Mouse (Mus musculus): ENCODE data around the gene Pakap. TPM values are rescaled to one million over a fixed set of nuclear protein-coding genes. Genes with fewer than 3 reads are reported as not detected.

Gene Pakap
- polyA plus RNA-seq, 1 experiment from 2014 or later = 21.4 TPM

DNA sequence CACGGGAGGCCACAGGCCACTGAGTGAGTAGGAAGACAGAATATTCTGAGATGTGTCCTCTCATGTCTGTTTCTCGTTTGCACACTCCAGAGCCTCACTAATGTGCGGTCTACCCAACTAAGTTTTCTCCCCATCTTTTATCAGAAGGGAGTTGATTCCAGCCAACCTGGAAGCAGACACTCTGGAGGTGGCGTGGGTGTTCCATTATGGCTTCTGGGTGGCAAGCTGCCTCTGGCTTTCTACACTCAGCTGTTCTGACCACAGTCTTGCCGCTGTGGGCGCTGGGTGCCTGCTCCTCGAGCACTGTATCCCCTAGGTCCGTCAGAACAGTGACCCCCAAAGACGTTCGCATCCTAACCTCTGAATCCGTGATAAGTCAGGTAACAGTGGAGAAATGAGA, 115.0 kb downstream of the Pakap start:
- DNase-seq (ENCODE audit: low spot score, missing footprints) = no peak
- H3K27ac ChIP-seq (ENCODE audit: low read depth, low read length) = no peak overlapping the region
- no peaks in the 10 kb centered on the region for H3K36me3 ChIP-seq (ENCODE audit: control insufficient read depth, insufficient read depth, low read length)
- no peaks in the 10 kb centered on the region for H3K9me3 ChIP-seq (ENCODE audit: control insufficient read depth, low read length)
- ATAC-seq (ENCODE audit: low FRiP score) = no peak
- no peak overlapping the region for H3K4me3 ChIP-seq (ENCODE audit: low read depth, low read length)
- no peaks in the 10 kb centered on the region for H3K27me3 ChIP-seq (ENCODE audit: control insufficient read depth, insufficient read depth, low read length)
- 87% methylated on average over 11 of the region's 11 CpGs for WGBS
- no peak overlapping the region for H3K4me2 ChIP-seq
- no peak overlapping the region for H3K9ac ChIP-seq (ENCODE audit: low read length)
- no peaks in the 10 kb centered on the region for H3K4me1 ChIP-seq (ENCODE audit: control insufficient read depth, insufficient read depth, low read length)

DNA sequence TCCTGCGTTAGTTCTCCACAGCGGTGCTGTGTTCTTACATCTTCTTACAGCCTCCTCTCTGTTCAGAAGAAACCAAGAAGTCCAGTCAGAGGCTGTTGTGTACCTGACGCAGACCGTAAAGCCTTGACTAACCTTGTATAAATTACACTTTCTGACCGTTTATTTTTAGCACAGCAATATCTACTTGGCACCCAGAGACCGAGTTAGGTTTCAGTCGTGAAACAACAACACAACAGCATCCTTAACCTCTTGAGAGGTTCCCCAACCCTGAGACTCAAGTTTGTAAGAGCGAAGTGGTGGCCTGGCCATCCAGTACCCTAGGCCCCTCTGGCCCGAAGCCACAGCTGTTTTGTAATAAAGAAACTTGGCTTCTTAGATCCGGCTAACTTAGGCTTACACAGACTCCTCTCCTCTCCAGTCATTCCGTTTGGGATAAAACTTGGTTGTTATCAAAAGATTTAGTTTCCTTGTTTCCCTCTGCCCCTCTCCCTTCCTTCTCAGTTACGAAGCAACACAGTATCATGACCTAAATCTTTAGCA, 116.8 kb downstream of the Pakap start:
- DNase-seq (ENCODE audit: low spot score, missing footprints) (no peak), ATAC-seq (ENCODE audit: low FRiP score) (no peak)
- H3K9me3 ChIP-seq (ENCODE audit: control insufficient read depth, low read length) = no peaks in the 10 kb centered on the region
- H3K4me2 ChIP-seq = no peak overlapping the region
- no peaks in the 10 kb centered on the region for H3K4me1 ChIP-seq (ENCODE audit: control insufficient read depth, insufficient read depth, low read length)
- no peak overlapping the region for H3K9ac ChIP-seq (ENCODE audit: low read length)
- no peak overlapping the region for H3K27ac ChIP-seq (ENCODE audit: low read depth, low read length)
- H3K27me3 ChIP-seq (ENCODE audit: control insufficient read depth, insufficient read depth, low read length) = no peaks in the 10 kb centered on the region
- H3K4me3 ChIP-seq (ENCODE audit: low read depth, low read length) = no peak overlapping the region
- H3K36me3 ChIP-seq (ENCODE audit: control insufficient read depth, insufficient read depth, low read length) = no peaks in the 10 kb centered on the region
- 82% methylated on average over 12 of the region's 12 CpGs for WGBS

DNA sequence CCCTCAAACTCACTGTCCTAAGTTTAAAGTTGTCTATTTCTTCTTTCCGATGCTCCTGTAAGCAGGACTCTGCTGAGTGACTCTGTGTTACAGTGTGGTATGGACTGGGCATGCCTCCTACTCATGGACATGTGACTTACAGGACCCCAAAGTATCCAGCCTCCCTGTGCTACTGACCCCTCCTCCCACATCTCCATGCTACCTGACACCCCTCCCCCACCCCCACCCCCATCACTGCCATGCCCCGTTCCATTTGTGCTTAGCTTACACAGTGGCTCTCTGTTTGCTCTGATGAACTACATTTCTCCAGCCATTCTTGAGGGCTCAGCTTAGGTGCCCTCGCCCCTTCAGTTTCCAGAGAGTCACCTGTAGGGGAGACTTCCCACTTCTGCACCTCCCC, 118.8 kb downstream of the Pakap start:
- H3K9me3 ChIP-seq (ENCODE audit: control insufficient read depth, low read length) = no peaks in the 10 kb centered on the region
- H3K4me3 ChIP-seq (ENCODE audit: low read depth, low read length) = no peak overlapping the region
- WGBS = 76% methylated on average over 3 of the region's 3 CpGs
- H3K9ac ChIP-seq (ENCODE audit: low read length) = no peak overlapping the region
- H3K36me3 ChIP-seq (ENCODE audit: control insufficient read depth, insufficient read depth, low read length) = no peaks in the 10 kb centered on the region
- no peak overlapping the region for H3K27ac ChIP-seq (ENCODE audit: low read depth, low read length)
- H3K27me3 ChIP-seq (ENCODE audit: control insufficient read depth, insufficient read depth, low read length) = no peaks in the 10 kb centered on the region
- no peaks in the 10 kb centered on the region for H3K4me1 ChIP-seq (ENCODE audit: control insufficient read depth, insufficient read depth, low read length)
- ATAC-seq (ENCODE audit: low FRiP score) = no peak
- no peak for DNase-seq (ENCODE audit: low spot score, missing footprints)
- H3K4me2 ChIP-seq = no peak overlapping the region

DNA sequence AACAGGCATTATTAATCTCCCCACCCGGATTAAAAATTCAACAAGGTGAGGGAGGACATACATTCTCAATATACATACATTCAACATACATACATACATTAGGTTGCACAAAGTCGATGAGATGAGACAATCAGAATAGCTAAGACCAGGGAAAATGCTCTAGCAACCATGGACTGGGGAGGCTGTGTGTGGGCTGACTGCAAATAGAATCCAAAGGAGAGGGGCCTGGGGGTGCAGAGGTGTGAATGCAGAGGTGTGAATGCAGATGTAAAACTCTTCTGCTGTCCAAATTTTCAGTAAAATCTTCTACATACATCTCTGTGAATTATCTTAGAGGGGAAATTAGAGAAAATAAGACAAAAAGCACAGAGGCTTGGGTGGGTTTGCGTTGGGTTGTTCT, 119.6 kb downstream of the Pakap start:
- no peak overlapping the region for H3K27ac ChIP-seq (ENCODE audit: low read depth, low read length)
- H3K4me1 ChIP-seq (ENCODE audit: control insufficient read depth, insufficient read depth, low read length) = no peaks in the 10 kb centered on the region
- H3K27me3 ChIP-seq (ENCODE audit: control insufficient read depth, insufficient read depth, low read length) = no peaks in the 10 kb centered on the region
- H3K9me3 ChIP-seq (ENCODE audit: control insufficient read depth, low read length) = no peaks in the 10 kb centered on the region
- H3K4me2 ChIP-seq = no peak overlapping the region
- H3K36me3 ChIP-seq (ENCODE audit: control insufficient read depth, insufficient read depth, low read length) = no peaks in the 10 kb centered on the region
- ATAC-seq (ENCODE audit: low FRiP score) (no peak), DNase-seq (ENCODE audit: low spot score, missing footprints) (no peak)
- no peak overlapping the region for H3K9ac ChIP-seq (ENCODE audit: low read length)
- H3K4me3 ChIP-seq (ENCODE audit: low read depth, low read length) = no peak overlapping the region
- WGBS = 88% methylated on average over 3 of the region's 3 CpGs

DNA sequence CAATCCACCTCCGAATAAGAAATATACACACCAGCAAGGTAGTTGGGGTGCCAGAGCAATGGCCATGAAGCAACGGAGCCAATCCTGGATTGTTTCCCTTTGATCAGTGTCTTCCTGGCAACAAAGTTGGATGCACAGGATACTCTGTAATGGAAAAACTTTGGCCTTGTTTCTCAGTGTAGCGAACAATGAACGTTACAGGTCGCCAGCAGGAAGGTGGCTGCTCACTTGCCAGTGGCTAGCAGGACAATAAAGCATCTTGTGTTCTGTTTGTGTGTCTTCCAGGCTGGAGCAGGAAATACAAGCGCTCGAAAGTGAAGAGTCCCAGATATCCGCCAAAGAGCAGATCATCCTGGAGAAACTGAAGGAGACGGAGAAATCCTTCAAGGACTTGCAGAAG, 120.2 kb downstream of the Pakap start:
- H3K4me1 ChIP-seq (ENCODE audit: control insufficient read depth, insufficient read depth, low read length) = no peaks in the 10 kb centered on the region
- H3K9me3 ChIP-seq (ENCODE audit: control insufficient read depth, low read length) = no peaks in the 10 kb centered on the region
- H3K27ac ChIP-seq (ENCODE audit: low read depth, low read length) = no peak overlapping the region
- DNase-seq (ENCODE audit: low spot score, missing footprints) (no peak), ATAC-seq (ENCODE audit: low FRiP score) (no peak)
- no peaks in the 10 kb centered on the region for H3K36me3 ChIP-seq (ENCODE audit: control insufficient read depth, insufficient read depth, low read length)
- H3K9ac ChIP-seq (ENCODE audit: low read length) = no peak overlapping the region
- H3K4me3 ChIP-seq (ENCODE audit: low read depth, low read length) = no peak overlapping the region
- no peak overlapping the region for H3K4me2 ChIP-seq
- WGBS = 83% methylated on average over 9 of the region's 9 CpGs
- H3K27me3 ChIP-seq (ENCODE audit: control insufficient read depth, insufficient read depth, low read length) = no peaks in the 10 kb centered on the region

DNA sequence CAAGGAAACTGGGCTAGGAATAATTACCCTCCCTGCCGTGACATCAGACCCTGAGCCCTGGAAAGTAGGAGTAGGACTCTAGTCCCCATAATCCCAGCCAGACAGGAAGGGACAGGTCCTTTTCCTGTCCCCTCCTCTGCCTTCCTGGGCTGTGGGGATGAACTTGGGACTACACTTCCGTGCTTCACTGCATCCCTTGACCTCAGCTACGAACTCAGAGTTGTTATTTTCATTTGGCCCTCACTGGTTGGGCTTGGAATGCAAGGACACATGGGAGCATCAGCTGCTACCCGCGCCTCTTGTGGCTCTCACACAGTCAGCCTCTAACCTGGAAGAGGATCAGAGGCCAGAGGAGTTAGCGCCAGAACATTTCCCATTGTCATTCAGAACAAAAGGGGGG, 122.0 kb downstream of the Pakap start:
- DNase-seq (ENCODE audit: low spot score, missing footprints) (no peak), ATAC-seq (ENCODE audit: low FRiP score) (no peak)
- Histone ChIP-seq H3K36me3 (ENCODE audit: control insufficient read depth, insufficient read depth, low read length) (no peaks in the 10 kb centered on the region), H3K4me1 (ENCODE audit: control insufficient read depth, insufficient read depth, low read length) (no peaks in the 10 kb centered on the region), H3K4me3 (ENCODE audit: low read depth, low read length) (no peak overlapping the region), H3K27me3 (ENCODE audit: control insufficient read depth, insufficient read depth, low read length) (no peaks in the 10 kb centered on the region), H3K4me2 (no peak overlapping the region), H3K27ac (ENCODE audit: low read depth, low read length) (no peak overlapping the region), H3K9me3 (ENCODE audit: control insufficient read depth, low read length) (no peaks in the 10 kb centered on the region), H3K9ac (ENCODE audit: low read length) (no peak overlapping the region)
- WGBS = 74% methylated on average over 6 of the region's 6 CpGs

DNA sequence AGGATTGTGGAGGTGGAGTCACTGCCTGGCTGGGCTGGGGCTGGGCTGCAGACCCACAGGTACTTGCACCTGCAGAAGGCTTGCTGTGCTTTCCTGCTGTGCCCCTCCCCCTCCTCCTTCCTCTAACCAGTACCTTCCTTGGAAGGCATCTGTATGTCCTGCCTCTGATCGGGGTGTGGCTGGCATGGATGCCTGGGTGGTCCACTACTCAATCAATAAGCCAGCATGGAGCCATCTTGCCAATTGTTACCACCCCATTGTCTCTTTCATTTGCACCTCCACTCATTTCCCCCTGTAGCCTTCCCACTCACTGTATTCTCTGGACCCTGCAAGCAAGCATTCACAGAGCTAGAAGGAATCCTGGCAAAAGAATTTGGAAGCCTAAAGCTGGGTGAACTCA, 122.8 kb downstream of the Pakap start:
- no peaks in the 10 kb centered on the region for H3K4me1 ChIP-seq (ENCODE audit: control insufficient read depth, insufficient read depth, low read length)
- no peaks in the 10 kb centered on the region for H3K36me3 ChIP-seq (ENCODE audit: control insufficient read depth, insufficient read depth, low read length)
- H3K9ac ChIP-seq (ENCODE audit: low read length) = no peak overlapping the region
- DNase-seq (ENCODE audit: low spot score, missing footprints) (no peak), ATAC-seq (ENCODE audit: low FRiP score) (no peak)
- H3K4me2 ChIP-seq = no peak overlapping the region
- no peaks in the 10 kb centered on the region for H3K9me3 ChIP-seq (ENCODE audit: control insufficient read depth, low read length)
- no peaks in the 10 kb centered on the region for H3K27me3 ChIP-seq (ENCODE audit: control insufficient read depth, insufficient read depth, low read length)
- 60% methylated on average over 1 of the region's 1 CpGs for WGBS
- H3K4me3 ChIP-seq (ENCODE audit: low read depth, low read length) = no peak overlapping the region
- H3K27ac ChIP-seq (ENCODE audit: low read depth, low read length) = no peak overlapping the region

DNA sequence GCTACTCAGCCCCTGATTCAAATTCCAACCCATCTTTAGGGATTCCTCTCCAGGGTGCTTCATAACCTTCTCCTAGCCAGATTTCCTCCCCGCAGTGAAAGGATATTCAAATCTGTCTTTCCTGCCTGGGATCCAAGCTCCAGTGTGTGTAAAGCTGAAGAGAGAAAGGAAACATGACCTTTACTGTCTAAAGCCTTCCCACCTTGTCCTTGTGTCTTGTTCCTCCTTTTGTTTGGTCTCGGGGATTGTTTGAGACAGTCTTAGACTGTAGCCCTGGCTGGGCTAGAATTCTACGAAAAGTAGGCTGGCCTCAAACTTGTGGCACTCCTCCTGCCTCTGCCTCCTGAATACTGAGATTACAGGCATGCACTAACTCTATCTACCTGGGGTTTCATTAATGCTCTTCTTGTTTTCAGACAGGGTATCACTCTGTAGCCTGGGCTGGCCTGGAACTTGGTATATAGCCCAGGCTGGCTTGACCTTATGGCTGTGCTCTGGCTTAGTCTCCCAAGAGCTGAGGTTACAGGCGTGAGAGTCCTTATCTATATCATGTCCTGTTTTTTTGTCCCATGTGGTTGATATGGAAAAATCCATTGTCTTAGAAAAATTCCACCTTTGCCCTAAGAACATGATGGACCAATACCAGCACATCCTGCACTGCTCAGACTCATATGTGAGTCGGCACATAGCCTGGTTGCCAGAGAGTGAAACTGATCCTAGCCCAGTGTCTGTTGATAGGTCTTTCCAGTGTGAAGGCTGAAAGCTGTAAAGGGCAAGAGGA, 126.6 kb downstream of the Pakap start:
- Histone ChIP-seq H3K9me3 (ENCODE audit: control insufficient read depth, low read length) (no peaks in the 10 kb centered on the region), H3K36me3 (ENCODE audit: control insufficient read depth, insufficient read depth, low read length) (no peaks in the 10 kb centered on the region), H3K4me3 (ENCODE audit: low read depth, low read length) (no peak overlapping the region), H3K9ac (ENCODE audit: low read length) (no peak overlapping the region), H3K27ac (ENCODE audit: low read depth, low read length) (no peak overlapping the region), H3K4me1 (ENCODE audit: control insufficient read depth, insufficient read depth, low read length) (no peaks in the 10 kb centered on the region), H3K27me3 (ENCODE audit: control insufficient read depth, insufficient read depth, low read length) (no peaks in the 10 kb centered on the region), H3K4me2 (no peak overlapping the region)
- ATAC-seq (ENCODE audit: low FRiP score) (no peak), DNase-seq (ENCODE audit: low spot score, missing footprints) (no peak)
- 87% methylated on average over 5 of the region's 5 CpGs for WGBS

DNA sequence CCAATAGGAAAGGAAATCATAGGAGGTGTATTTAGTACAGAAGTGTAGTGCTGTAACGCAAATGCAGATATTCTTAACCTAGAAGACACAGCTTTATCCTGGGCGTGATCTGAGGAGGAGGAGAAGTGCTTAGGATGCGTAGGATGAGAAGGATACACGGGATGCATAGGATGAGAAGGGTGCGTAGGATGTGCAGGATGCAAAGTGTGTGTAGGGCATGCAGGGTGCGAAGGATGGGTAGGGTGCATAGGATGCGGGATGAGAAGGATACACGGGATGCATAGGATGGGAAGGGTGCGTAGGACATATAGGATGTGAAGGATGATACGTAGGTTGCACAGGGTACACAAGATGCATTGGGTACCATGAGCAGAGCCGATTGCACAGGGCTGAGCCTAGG, 129.0 kb downstream of the Pakap start:
- Histone ChIP-seq H3K9ac (ENCODE audit: low read length) (no peak overlapping the region), H3K27me3 (ENCODE audit: control insufficient read depth, insufficient read depth, low read length) (no peaks in the 10 kb centered on the region), H3K9me3 (ENCODE audit: control insufficient read depth, low read length) (no peaks in the 10 kb centered on the region), H3K4me3 (ENCODE audit: low read depth, low read length) (no peak overlapping the region), H3K27ac (ENCODE audit: low read depth, low read length) (no peak overlapping the region), H3K4me2 (no peak overlapping the region), H3K36me3 (ENCODE audit: control insufficient read depth, insufficient read depth, low read length) (no peaks in the 10 kb centered on the region), H3K4me1 (ENCODE audit: control insufficient read depth, insufficient read depth, low read length) (no peaks in the 10 kb centered on the region)
- DNase-seq (ENCODE audit: low spot score, missing footprints) (no peak), ATAC-seq (ENCODE audit: low FRiP score) (no peak)
- WGBS = 93% methylated on average over 11 of the region's 11 CpGs

Measured in midbrain, embryonic 11.5 days (tissue).